Mouse (Mus musculus): Measurements from ENCODE around the gene Opn3.

- TF ChIP-seq MAFK (IDR thresholded peaks at IDR 0.05; ENCODE audit: insufficient replicate concordance, low read length) = no peak
- no peak for TF ChIP-seq CTCF (conservative IDR thresholded peaks at IDR 0.05 in 1 of 2, IDR thresholded peaks at IDR 0.05 in 1 of 2; ENCODE audit: low read depth in 2 of 2, low read length in 2 of 2)
- no peak for TF ChIP-seq EP300 (IDR thresholded peaks at IDR 0.05; ENCODE audit: low read length)
- TF ChIP-seq JUND (conservative IDR thresholded peaks at IDR 0.05; ENCODE audit: low read depth, low read length) = no peak
- TF ChIP-seq GABPA (IDR thresholded peaks at IDR 0.05; ENCODE audit: insufficient replicate concordance, low read depth, low read length) = no peak
- no peak for TF ChIP-seq ZC3H11A (IDR thresholded peaks at IDR 0.05; ENCODE audit: low read depth, low read length)
- TF ChIP-seq POLR2A (IDR thresholded peaks at IDR 0.05; ENCODE audit: low read depth, low read length) = no peak
- TF ChIP-seq CHD2 (IDR thresholded peaks at IDR 0.05; ENCODE audit: low read length) = no peak
- TF ChIP-seq E2F4 (IDR thresholded peaks at IDR 0.05; ENCODE audit: insufficient replicate concordance, low read depth, low read length) = no peak
- no peak for TF ChIP-seq POLR2AphosphoS2 (IDR thresholded peaks at IDR 0.05; ENCODE audit: low read depth, low read length)
- no peak for TF ChIP-seq NELFE (IDR thresholded peaks at IDR 0.05; ENCODE audit: low read depth, low read length)
- no peak for TF ChIP-seq TBP (conservative IDR thresholded peaks at IDR 0.05; ENCODE audit: low read depth, low read length)
- TF ChIP-seq HCFC1 (IDR thresholded peaks at IDR 0.05; ENCODE audit: low read depth, low read length) = no peak
Observed at GRCm38 (mm10) chr1:175680995-175681394, 11.6 kb downstream of the Opn3 start.

All from CH12.LX (cell line).